Comparison of ENCODE assay signal across 31 mouse cellular contexts in genomic region chr8:117166515-117166914, GRCm38 (mm10). TPM values are rescaled to one million over a fixed set of nuclear protein-coding genes. Genes with fewer than 3 reads are reported as not detected.
DNase-seq lines count a peak whose midpoint lies in the region; ATAC-seq and TF ChIP-seq lines count a peak whose summit lies in the region.
"Had no signal": no experiment of that assay in that cellular context is flagged by ENCODE, and none has a peak within 500 bp of the region (broad histone marks: within the 10 kb centered on the region; RNA-seq: fewer than 3 reads in every experiment).

No protein-coding gene starts in this region.

- H3ac ChIP-seq in myocyte (ENCODE audit: control insufficient read depth, insufficient read length): no peak overlapping the region

- H3K36me3 ChIP-seq in lung, embryonic 15.5 days: no peaks in the 10 kb centered on the region
- no peaks in the 10 kb centered on the region for H3K36me3 ChIP-seq in myocyte (ENCODE audit: control insufficient read depth, insufficient read depth)
- H3K36me3 ChIP-seq: embryonic facial prominence, embryonic 10.5 days; embryonic facial prominence, embryonic 13.5 days; forebrain, embryonic 12.5 days; heart, embryonic 10.5 days; heart, embryonic 13.5 days had no signal

- 75% methylated on average over 2 of the region's 2 CpGs for WGBS in lung, embryonic 15.5 days

- H3K9ac ChIP-seq in lung, embryonic 15.5 days: no peak overlapping the region
- H3K9ac ChIP-seq: embryonic facial prominence, embryonic 13.5 days; forebrain, embryonic 12.5 days; hindbrain, embryonic 14.5 days had no signal

- TF ChIP-seq POLR2A in myocyte (IDR thresholded peaks at IDR 0.05; ENCODE audit: insufficient read length, low read depth): no peak

- H3K4me2 ChIP-seq in lung, embryonic 15.5 days: no peak overlapping the region
- no peak overlapping the region for H3K4me2 ChIP-seq in myocyte (ENCODE audit: low read depth)
- H3K4me2 ChIP-seq: embryonic facial prominence, embryonic 13.5 days; forebrain, embryonic 12.5 days; heart, embryonic 13.5 days; hindbrain, embryonic 14.5 days had no signal

- no peaks in the 10 kb centered on the region for H3K27me3 ChIP-seq in lung, embryonic 15.5 days
- no peaks in the 10 kb centered on the region for H3K27me3 ChIP-seq in myocyte (ENCODE audit: control insufficient read depth, insufficient read depth, insufficient read length)
- H3K27me3 ChIP-seq: CH12.LX; embryonic facial prominence, embryonic 13.5 days; forebrain, embryonic 12.5 days; heart, embryonic 13.5 days; Patski had no signal

- DNase-seq in adrenal gland, adult 2 months: peak; percentile 67
- no peak for DNase-seq in adrenal gland, postnatal 10 days
- no peak for DNase-seq in lung, postnatal 10 days
- peak; percentile 41 for DNase-seq in adrenal gland, postnatal 14 days
- DNase-seq in spleen, postnatal 36 days (ENCODE audit: low spot score in 2 of 2): no peak
- DNase-seq: B cell, adult 2 months; cerebellum, adult 11-12 months; cerebellum, adult 8-10 months; cerebellum, postnatal 10 days; cerebellum, postnatal 36 days; embryo, embryonic 11 days; gastrocnemius, postnatal 10 days; gastrocnemius, postnatal 36 days; heart, adult 2 months; heart, postnatal 14 days; heart, postnatal 4 days had no signal

- H3K9me3 ChIP-seq in lung, embryonic 15.5 days: no peaks in the 10 kb centered on the region
- H3K9me3 ChIP-seq: embryonic facial prominence, embryonic 10.5 days; embryonic facial prominence, embryonic 13.5 days; forebrain, embryonic 12.5 days; G1E; heart, embryonic 10.5 days; heart, embryonic 13.5 days had no signal

- peaks cover 18% of the 10 kb centered on the region for H3K79me2 ChIP-seq in myocyte (ENCODE audit: control insufficient read depth, insufficient read depth)

- H3K27ac ChIP-seq in lung, embryonic 15.5 days: peak overlapping the region; percentile 90
- H3K27ac ChIP-seq: embryonic facial prominence, embryonic 10.5 days; embryonic facial prominence, embryonic 13.5 days; forebrain, embryonic 12.5 days; heart, adult 2 months; heart, embryonic 13.5 days; hindbrain, embryonic 14.5 days; hindbrain, postnatal 0 days had no signal

- H3K4me1 ChIP-seq in lung, embryonic 15.5 days: peaks cover 28% of the 10 kb centered on the region
- H3K4me1 ChIP-seq: forebrain, embryonic 12.5 days had no signal

- no peak overlapping the region for H3K4me3 ChIP-seq in lung, embryonic 15.5 days
- H3K4me3 ChIP-seq in myocyte: no peak overlapping the region
- H3K4me3 ChIP-seq: embryonic facial prominence, embryonic 10.5 days; embryonic facial prominence, embryonic 13.5 days; erythroblast, embryonic 14.5 days; forebrain, embryonic 12.5 days; heart, adult 2 months; heart, embryonic 10.5 days; heart, embryonic 13.5 days had no signal

- no peak for ATAC-seq in lung, embryonic 15.5 days (ENCODE audit: borderline replicate concordance, extremely low read depth, low FRiP score, low TSS enrichment)
- ATAC-seq: forebrain, embryonic 16.5 days; hindbrain, postnatal 0 days; inflammation-experienced regulatory T-cells, adult 6 months; Patski had no signal

TF ChIP-seq in myocyte, 11 proteins besides CTCF, POLR2A, EP300 and RAD21:
- TF ChIP-seq MYOD1 (IDR thresholded peaks at IDR 0.05; ENCODE audit: control insufficient read depth in 1 of 3, insufficient read length in 2 of 3, low read depth in 2 of 3) (peak in 2 of 3 experiments; percentile 26 to 70), MAX (IDR thresholded peaks at IDR 0.05; ENCODE audit: low read depth) (no peak)
TF ChIP-seq in myocyte: peak in this region for 1.

RNA-seq across cellular contexts. Expression of gene Gan, which starts 8.6 kb away (rescaled TPM):
- total RNA-seq in adrenal gland, adult 2 months (2021): 10 to 100 TPM in 1 of 2 experiments, 1 to 10 TPM in 1; 8.5 to 13.1 TPM
- polyA plus RNA-seq in adrenal gland, adult 2 months (2012; rRNA removed): 3.4 and 4.0 TPM in 2 replicates
- total RNA-seq in adrenal gland, postnatal 10 days (2021): 10 to 100 TPM in 1 of 2 experiments, 1 to 10 TPM in 1; 7.7 to 12.1 TPM
- polyA plus RNA-seq in lung, embryonic 15.5 days (2015; fragmentation: Nextera tagmentation; extraction: Ambion mirVana): 2.1 and 2.3 TPM in 2 replicates
- 9.1 and 10.7 TPM in 2 replicates for total RNA-seq in adrenal gland, postnatal 14 days (2021)
- polyA plus RNA-seq in myocyte (2012; fragmentation: generic; extraction: Trizol): 3.7 TPM

Comparison
In these comparisons a context has a peak if more than half of its experiments do, and no peak if none do; other contexts are left out.
1. DNase-seq: peak in adrenal gland, adult 2 months (single experiment) and adrenal gland, postnatal 14 days (single experiment); none in adrenal gland, postnatal 10 days (single experiment), lung, postnatal 10 days (single experiment) and spleen, postnatal 36 days (0 of 2).